Mouse (Mus musculus): ENCODE results near the gene Nedd4.
A peak's percentile ranks its signal among the peaks of the same experiment; 100 is the strongest.
"Not testable (repeated sequence)": the region's sequence is repeated elsewhere in the genome, so short reads cannot be mapped to it uniquely, and the experiment has no call there.

The Nedd4 gene

GRCm38 (mm10) chr9:72661895-72662661 lies at the start of gene Nedd4:
Nedd4 (plus strand) TSS chr9:72662346.
- peak; percentile 91 to 95 for DNase-seq (ENCODE audit: low spot score in 2 of 2)

GRCm38 (mm10) chr9:72613884-72614283 lies 48.3 kb upstream of the Nedd4 start:
- no peak for DNase-seq (ENCODE audit: low spot score in 2 of 2)

- no peak for DNase-seq (ENCODE audit: low spot score in 2 of 2)
Observed at GRCm38 (mm10) chr9:72614786-72615480, 47.2 kb upstream of the Nedd4 start.

GRCm38 (mm10) chr9:72618037-72618436 lies 44.1 kb upstream of the Nedd4 start:
- DNase-seq (ENCODE audit: low spot score in 2 of 2), result no peak

GRCm38 (mm10) chr9:72623605-72624004 lies 38.5 kb upstream of the Nedd4 start:
- DNase-seq (ENCODE audit: low spot score in 2 of 2), result no peak

GRCm38 (mm10) chr9:72627598-72627997 lies 34.5 kb upstream of the Nedd4 start:
- DNase-seq (ENCODE audit: low spot score in 2 of 2), result no peak

- no peak for DNase-seq (ENCODE audit: low spot score in 2 of 2)
Observed at GRCm38 (mm10) chr9:72628591-72628990, 33.6 kb upstream of the Nedd4 start.

GRCm38 (mm10) chr9:72632198-72632597 lies 29.9 kb upstream of the Nedd4 start:
- no peak for DNase-seq (ENCODE audit: low spot score in 2 of 2)

- DNase-seq (ENCODE audit: low spot score in 2 of 2), result no peak
Observed at GRCm38 (mm10) chr9:72635134-72635533, 27.0 kb upstream of the Nedd4 start.

- no peak for DNase-seq (ENCODE audit: low spot score in 2 of 2)
Observed at GRCm38 (mm10) chr9:72636547-72636946, 25.6 kb upstream of the Nedd4 start.

GRCm38 (mm10) chr9:72637243-72637642 lies 24.9 kb upstream of the Nedd4 start:
- DNase-seq (ENCODE audit: low spot score in 2 of 2), result no peak

GRCm38 (mm10) chr9:72638951-72639842 lies 22.9 kb upstream of the Nedd4 start:
- DNase-seq (ENCODE audit: low spot score in 2 of 2), result no peak

GRCm38 (mm10) chr9:72639843-72640621 lies 22.1 kb upstream of the Nedd4 start:
- DNase-seq (ENCODE audit: low spot score in 2 of 2), result peak; percentile 73 to 81

- no peak for DNase-seq (ENCODE audit: low spot score in 2 of 2)
Observed at GRCm38 (mm10) chr9:72640642-72641041, 21.5 kb upstream of the Nedd4 start.

GRCm38 (mm10) chr9:72641093-72641680 lies 21.0 kb upstream of the Nedd4 start:
- no peak for DNase-seq (ENCODE audit: low spot score in 2 of 2)

- DNase-seq (ENCODE audit: low spot score in 2 of 2), result not testable (repeated sequence)
Observed at GRCm38 (mm10) chr9:72642756-72643447, 19.2 kb upstream of the Nedd4 start.

- no peak for DNase-seq (ENCODE audit: low spot score in 2 of 2)
Observed at GRCm38 (mm10) chr9:72643651-72644417, 18.3 kb upstream of the Nedd4 start.

- no peak for DNase-seq (ENCODE audit: low spot score in 2 of 2)
Observed at GRCm38 (mm10) chr9:72644418-72645110, 17.6 kb upstream of the Nedd4 start.

GRCm38 (mm10) chr9:72649781-72650180 lies 12.4 kb upstream of the Nedd4 start:
- DNase-seq (ENCODE audit: low spot score in 2 of 2), result no peak

All from spleen, postnatal 4 days (tissue).